Mouse (Mus musculus) T-helper 2 cell (primary cell): Measurements from ENCODE around the gene Tomm20l.
"Not testable (repeated sequence)": the region's sequence is repeated elsewhere in the genome, so short reads cannot be mapped to it uniquely, and the experiment has no call there.

Source experiments
- in situ Hi-C: fragments of 300-600 bp; cut with MboI, MseI; formaldehyde crosslinking; loops from one replicate; pipeline ENCODE4 v1.15.1; 2025; ENCODE audit warnings: high pct_unique_total_duplicates

Gene Tomm20l

GRCm38 (mm10) chr12:71111331-71111730 is at the start of gene Tomm20l:
Gene Tomm20l (plus strand): TSS chr12:71111428.
- in situ Hi-C loops, result no loop called here

DNA sequence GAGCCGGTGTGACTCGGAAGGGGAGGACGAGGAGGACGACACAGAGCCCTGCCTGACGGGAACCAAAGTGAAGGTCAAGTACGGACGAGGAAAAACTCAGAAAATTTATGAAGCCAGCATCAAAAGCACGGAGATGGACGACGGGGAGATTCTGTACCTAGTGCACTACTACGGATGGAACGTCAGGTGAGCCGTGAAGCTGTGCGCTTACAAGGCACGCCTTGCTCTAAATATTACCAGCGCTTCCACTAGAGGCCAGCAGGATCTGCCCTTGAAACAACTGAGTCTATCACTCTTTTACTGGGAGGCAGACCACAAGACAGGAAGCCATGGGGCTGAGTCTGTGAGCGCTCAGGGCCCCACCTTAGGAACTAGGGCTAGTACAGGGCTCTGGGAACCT is 41.4 kb upstream of the Tomm20l start:
- in situ Hi-C loops, result no loop called here

DNA sequence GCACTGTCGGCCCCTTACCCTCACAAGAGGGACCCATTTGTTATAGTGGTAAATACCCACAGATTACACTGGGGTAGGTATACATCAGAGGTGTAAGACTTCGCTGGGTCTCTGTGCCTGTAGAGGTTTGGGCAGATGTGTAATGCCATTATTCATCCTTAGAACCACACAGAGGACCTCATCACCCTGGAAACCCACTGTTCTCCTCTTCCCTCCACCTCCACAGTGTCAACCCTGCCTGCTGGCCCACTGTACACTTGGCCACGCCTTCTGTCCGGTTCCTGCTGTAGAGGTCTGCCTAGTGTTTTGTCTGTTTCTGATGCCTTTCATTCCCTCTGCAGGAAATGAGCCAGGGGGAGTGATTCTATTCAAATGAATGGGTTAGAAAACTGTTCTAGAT is 39.2 kb upstream of the Tomm20l start:
- in situ Hi-C loops, result no loop called here

GRCm38 (mm10) chr12:71073113-71073730 is 38.0 kb upstream of the Tomm20l start:
- in situ Hi-C loops, result no loop called here

DNA sequence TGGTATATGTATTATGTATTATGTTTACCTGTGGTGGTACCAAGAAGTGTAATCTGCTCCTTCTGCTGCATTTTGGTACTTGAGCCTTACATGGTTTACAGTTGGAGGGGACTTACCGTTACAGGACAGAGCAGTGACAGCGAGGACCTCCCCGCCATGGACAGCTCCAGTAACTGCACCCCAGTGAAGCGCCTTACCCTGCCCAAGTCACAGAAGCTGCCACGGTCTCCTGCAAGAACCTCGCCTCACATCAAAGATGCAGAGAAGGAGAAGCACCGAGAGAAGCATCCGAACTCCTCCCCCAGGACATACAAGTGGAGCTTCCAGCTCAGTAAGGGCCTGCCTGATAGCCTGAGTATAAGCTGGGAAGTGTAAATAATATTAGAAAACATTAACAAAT is 24.9 kb upstream of the Tomm20l start:
- in situ Hi-C loops, result no loop called here

GRCm38 (mm10) chr12:71104275-71104674 is 7.0 kb upstream of the Tomm20l start:
- in situ Hi-C loops, result not testable (repeated sequence)

- in situ Hi-C loops, result no loop called here
Observed at GRCm38 (mm10) chr12:71107216-71107771, 3.9 kb upstream of the Tomm20l start.

GRCm38 (mm10) chr12:71113074-71113473 is 1.8 kb downstream of the Tomm20l start:
- in situ Hi-C loops, result no loop called here

DNA sequence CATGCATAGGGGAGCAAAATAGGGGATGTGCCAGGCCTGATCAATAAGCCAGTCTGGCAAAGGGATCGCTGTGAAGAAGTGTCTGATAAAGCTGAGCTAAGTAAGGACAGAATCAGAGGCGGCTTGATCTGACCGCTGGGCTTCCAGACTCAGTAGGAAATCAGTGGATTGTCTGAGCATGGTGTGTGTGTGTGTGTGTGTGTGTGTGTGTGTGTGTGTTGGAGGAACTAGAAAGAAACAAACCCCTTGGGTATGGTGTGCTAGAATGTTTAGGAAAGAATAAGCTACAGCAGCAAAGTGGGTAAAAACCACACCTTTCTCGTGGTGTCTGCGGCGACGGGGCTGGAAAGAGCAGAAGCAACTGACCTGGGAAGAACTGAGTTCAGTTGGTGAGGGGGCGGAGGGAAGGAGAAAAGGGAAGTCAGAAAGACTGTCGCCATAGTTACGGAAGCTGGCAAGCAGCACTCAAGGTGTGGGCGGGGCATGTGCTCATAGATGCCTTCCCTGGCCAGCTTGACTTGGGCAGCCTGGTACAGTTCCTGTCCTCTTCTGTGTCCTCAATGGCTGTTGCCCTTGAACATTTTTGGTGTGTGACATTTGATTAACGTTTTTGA is 2.6 kb downstream of the Tomm20l start:
- in situ Hi-C loops, result no loop called here

DNA sequence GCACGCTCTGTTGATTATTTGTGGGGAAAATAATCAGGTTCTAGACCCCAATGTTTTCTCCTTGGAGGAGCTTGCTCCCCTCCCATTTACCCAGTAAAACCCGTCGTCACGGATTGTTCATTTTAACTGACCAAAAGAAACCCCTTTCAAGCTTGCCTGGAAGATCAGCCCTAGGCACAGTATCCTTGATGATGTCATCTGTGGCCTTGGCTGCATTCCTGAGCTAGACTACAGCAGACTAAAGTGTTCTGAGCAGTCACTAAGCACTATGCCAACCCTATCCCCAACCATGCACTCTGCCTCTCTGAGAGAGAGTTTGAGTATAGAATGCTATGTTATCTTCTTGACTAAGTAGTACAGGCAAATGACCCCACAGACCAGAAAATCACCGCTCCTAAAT is 5.2 kb downstream of the Tomm20l start:
- in situ Hi-C loops, result no loop called here

GRCm38 (mm10) chr12:71122731-71123130 is 11.5 kb downstream of the Tomm20l start:
- in situ Hi-C loops, result no loop called here

GRCm38 (mm10) chr12:71123286-71123685 is 12.1 kb downstream of the Tomm20l start:
- in situ Hi-C loops, result no loop called here

DNA sequence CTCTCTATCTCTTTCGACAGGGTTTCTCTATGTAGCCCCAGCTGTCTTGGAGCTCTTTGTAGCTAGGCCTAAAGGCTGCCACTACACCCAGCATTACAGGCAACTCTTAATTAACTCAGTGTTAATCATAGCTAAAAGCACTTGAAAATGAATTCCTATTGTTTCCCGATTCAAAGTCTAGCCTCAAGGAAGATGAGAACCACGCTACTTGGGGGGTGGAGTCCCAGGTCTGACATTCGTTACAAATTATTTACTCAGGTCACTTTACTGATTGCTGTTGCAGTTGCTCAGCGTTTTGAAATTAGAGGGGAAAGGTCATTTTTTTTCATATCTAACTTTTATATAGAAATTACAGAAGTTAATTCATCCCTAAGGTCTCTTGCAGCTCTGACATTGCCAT is 24.4 kb downstream of the Tomm20l start:
- in situ Hi-C loops, result no loop called here

DNA sequence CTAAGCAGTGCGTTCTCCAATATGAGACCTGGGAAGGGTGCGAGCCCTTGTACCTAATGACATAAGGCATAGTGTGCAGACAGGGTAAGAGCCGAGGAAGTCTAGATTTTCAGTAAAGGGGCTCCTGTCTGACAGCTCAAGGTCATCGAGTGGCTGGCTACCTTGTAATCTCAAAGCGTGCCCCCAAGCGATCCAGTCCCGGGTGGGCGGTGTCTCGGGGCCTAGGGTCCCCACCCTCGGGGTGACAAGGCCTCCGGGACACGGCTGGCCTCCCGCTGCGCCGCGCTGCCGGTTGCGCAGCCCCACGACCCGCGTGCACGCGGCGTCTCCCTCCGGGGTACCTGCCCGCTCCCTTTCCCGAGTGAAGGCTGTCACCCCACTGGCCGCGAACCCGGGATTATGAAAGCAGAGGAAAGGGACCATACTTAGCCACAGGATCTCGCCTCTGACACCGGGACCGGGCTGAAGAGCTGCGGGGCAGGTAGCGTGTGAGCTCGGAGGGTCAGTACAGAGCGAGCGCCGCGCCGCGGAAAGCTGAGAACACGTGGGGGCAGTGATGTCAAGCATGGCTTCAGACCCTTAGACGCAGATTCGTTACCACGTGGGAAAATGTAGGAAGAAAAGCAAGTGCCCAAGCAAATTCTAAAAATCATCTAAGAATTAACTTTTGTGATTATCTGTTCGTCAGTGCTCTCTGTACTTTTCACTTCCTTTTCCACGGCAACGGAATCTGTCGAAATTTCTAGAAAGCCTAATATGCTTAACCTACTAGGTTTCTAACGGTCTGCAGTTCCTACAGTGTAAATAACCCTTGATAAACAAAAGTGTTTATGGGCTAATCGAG is 25.1 kb downstream of the Tomm20l start, which contains the start of the genes Timm9 and 2700049A03Rik:
Gene Timm9, minus strand, starts transcription at position 555 of the 844 bp plus-strand sequence.
Gene 2700049A03Rik, plus strand, starts transcription at position 719 of the 844 bp plus-strand sequence.
- in situ Hi-C loops, result no loop called here

DNA sequence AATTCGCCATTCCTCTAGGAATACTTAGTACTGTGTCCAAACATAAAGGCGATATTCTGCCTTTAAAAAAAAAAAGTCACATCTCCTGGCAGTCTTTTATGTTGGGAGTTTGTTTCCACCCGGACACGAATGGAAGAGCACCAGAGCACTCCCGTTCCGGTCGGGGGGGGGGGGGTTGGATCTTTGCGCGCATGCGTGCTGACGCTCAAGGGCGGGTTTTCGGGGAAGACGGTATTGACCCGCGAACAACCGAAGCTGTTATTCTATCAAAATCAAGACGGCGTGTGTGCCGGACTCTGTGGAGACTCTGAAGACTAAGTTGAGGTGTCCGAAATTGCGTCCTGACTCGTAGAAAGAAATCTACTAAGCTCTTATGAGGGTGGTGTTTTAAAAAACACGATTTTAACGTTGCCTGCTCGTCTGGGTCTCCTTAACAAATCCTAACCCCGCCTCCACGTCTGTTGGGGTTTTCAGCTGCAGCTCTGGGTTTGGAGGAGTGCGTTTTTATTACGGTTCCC is 25.8 kb downstream of the Tomm20l start:
- in situ Hi-C loops, result no loop called here

- in situ Hi-C loops, result no loop called here
Observed at GRCm38 (mm10) chr12:71137686-71138085, 26.5 kb downstream of the Tomm20l start.

DNA sequence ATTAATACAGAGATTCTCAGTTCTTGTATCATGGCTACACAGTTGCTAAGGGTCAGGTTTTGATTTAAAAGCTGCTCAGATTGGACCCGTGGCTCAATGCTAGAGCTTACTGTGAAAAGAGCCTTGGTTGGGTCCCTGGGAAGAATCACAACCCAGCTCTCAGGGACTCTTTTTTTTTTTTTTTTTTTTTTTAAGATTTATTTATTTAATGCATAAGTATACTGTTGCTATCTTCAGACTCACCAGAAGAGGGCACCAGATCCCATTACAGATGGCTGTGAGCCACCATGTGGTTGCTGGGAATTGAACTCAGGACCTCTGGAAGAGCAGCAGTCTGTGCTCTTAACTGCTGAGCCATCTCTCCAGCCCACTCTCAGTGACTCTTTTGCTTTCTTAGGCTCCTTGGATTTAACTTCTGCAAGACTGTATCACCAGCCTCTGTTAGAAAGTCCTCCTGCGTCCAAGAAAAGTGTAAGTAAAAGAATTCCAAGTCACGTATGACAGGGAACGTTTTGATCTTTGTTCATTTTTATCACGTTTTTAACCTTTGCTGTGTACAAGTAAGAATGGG is 28.1 kb downstream of the Tomm20l start:
- in situ Hi-C loops, result no loop called here

GRCm38 (mm10) chr12:71141189-71141588 is 30.0 kb downstream of the Tomm20l start:
- in situ Hi-C loops, result no loop called here

DNA sequence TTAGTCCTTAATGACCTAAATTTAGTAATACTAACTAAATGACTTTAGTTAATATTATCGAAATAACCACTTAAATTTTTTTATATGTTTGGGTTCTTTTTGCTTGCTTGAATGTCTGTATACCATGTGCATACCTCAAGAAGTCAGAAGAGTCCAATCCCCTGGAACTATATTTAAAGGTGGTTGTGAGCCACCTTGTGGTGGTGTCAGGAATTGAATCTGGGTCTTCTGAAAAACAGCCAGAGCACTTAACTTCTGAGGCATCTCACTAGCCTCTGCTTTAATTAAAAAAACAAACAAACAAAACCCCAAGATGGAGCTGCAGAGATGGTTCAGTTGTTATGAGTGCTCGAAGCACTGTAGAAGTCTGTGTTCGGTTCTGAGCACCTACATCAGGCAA is 36.4 kb downstream of the Tomm20l start:
- in situ Hi-C loops, result no loop called here

DNA sequence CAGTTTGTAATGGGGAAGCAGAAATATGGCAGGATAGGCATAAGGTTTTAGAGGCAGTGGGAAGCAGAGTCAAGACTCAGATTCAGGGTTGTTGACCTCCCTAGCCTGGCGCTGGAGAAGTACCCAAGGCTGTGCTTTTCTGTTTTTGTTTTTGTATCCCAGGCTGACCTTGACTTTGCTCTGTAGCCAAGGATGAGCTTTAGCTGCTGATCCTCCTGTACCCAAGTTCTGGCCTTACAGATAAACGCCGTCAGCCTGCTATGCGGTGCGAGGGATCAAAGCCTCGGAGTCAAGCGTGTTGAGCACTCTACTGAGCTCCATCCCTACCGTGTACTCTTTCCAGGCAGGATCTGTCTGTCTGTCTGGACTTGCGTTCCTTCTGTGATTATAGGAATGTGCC is 37.6 kb downstream of the Tomm20l start:
- in situ Hi-C loops, result no loop called here

- in situ Hi-C loops, result no loop called here
Observed at GRCm38 (mm10) chr12:71149456-71149855, 38.2 kb downstream of the Tomm20l start.

GRCm38 (mm10) chr12:71150167-71150566 is 38.9 kb downstream of the Tomm20l start:
- in situ Hi-C loops, result loop anchor here (25.0 kb wide), 1 partner anchor 912 kb away; the partner anchor contains the start of gene Gpr135
